Mouse (Mus musculus): Measurements from ENCODE around the gene Ceacam16.

Ceacam16 gene

DNA sequence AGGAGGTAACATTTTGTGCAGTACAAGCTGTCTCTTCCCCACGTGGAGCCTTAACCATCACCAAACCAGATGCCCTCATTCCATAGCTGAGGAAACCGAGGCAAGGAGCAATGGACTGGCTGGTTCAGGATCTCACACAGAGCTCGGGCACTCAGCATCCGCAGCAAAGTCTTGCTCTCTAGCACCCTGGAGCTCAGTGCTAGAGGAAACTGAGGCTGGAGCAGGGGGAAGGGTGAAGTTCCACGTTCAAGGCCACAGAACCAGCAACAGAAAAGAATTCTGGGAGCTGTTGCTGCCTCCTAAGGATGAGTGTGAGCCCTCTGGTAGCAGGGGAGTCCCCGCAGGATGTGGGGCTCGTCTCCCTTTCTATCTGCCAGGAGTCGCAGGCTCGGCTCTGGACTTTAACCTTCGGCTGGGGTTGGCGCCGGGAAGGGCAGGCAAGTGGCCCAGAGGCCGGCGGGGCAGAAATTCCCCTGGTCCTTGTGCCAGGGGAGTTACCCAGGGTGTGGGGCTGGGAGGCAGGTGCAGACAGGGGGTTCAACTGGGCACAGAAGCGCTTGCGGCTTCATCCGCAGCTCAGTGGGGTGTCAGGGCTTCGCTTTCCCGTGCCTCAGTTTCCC, 18.1 kb downstream of the Ceacam16 start:
- no peak for DNase-seq

- DNase-seq, result no peak
Measured at GRCm38 (mm10) chr7:19841686-19842413, 19.2 kb downstream of the Ceacam16 start.

- no peak for DNase-seq
Measured at GRCm38 (mm10) chr7:19840936-19841335, 20.2 kb downstream of the Ceacam16 start.

DNA sequence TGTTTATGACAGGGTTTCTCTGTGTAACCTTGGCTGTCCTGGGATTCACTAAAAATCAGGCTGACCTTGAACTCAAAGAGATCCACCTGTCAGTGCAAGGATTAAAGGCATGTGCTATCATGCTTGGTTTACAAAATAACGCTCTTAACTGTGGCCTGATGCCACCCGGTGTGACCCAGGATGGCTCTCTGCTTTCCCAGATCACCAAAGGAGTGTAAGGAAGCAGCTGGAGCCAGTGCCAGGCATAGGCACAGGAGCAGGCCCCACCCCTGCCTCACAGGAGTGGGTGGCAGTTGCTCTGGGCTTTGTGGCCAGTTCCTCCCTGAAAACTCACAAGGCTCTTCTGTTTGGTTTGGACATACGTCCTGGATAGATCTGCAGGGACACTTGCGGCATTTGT, 20.7 kb downstream of the Ceacam16 start:
- DNase-seq, result no peak

DNA sequence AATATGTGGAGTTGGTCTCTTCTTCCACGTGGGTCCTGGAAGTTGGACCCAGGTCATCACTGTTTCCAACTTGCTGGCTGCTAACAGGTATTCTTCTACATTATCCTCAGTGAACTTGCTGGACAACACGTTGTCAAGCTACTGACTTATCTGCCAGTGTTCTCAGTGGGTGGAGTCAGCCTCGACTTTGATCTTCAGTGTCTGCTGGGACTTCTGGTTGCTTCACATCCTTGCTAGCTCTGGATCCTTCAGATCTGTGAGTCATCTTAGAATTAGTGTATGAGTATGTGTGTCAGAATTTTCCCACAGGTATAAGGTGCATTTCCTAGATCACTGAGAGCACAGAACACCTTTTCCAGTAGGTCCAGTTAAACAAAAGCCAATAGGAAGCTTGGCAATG, 24.3 kb downstream of the Ceacam16 start:
- no peak for DNase-seq

DNA sequence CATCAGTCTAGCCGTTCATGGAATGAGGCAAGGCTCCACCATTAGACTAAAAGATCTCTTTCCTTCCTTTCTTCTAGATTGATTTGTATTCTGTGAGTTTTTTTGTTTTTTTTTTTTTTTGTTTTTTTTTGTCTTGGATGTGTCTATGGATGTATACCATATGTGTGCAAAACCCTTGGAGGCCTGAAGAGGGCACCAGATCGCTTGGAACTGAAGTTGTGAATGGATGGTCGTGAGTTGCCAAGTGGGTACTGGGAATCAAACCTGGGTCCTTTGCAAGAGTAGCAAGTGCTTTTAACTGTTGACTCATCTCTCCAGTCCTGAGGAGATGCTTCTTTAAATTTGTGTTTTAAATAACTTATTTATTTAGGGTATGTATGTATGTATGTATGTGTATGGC, 27.0 kb downstream of the Ceacam16 start:
- DNase-seq, result no peak

GRCm38 (mm10) chr7:19831837-19832236, 29.3 kb downstream of the Ceacam16 start:
- no peak for DNase-seq

DNA sequence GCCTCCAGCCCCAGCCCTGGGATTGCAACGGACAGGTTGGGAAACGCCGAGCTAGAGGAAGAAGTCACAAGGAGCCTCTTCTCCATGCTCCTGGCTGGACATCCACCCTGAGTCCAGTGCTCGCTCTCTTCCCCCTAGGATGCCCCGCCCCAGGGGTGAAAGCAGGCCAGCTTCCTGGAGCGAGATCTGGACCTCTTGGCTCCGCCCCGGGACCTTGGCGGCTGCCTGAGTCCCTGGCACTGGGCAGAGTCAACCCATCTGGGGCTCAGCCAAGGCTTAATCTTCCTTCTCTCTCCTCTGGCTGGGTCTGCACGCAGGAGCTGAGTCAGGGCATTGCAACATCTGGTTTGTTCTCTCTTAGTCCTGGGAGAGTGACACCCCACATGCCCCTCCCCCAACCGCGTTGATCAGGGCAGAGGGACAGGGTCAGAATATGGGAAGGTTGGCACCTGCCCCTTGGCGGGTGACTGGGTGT, 30.4 kb downstream of the Ceacam16 start:
- peak; percentile 41 to 44 for DNase-seq

- DNase-seq, result no peak
Measured at GRCm38 (mm10) chr7:19829694-19830093, 31.4 kb downstream of the Ceacam16 start.

DNA sequence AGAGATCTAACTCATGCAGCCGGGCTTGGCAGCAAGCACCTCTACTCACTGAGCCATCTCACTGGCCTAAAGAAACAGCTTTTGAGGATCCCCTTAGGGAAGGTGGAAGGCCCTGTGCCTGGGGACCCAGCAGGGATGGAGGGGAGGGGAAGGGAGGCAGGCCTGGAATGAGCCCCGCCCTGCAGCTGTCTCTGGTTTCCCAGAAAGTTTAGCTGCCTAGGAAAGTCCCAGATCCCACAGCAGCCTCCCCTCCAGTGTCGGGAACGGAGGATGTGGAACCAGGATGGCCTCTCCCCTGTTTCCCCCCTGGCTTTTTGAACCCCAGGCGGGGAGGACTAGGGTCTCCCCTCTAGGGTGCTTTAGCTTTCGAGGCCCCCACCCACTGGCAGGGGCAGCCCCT, 34.3 kb downstream of the Ceacam16 start:
- no peak for DNase-seq

DNA sequence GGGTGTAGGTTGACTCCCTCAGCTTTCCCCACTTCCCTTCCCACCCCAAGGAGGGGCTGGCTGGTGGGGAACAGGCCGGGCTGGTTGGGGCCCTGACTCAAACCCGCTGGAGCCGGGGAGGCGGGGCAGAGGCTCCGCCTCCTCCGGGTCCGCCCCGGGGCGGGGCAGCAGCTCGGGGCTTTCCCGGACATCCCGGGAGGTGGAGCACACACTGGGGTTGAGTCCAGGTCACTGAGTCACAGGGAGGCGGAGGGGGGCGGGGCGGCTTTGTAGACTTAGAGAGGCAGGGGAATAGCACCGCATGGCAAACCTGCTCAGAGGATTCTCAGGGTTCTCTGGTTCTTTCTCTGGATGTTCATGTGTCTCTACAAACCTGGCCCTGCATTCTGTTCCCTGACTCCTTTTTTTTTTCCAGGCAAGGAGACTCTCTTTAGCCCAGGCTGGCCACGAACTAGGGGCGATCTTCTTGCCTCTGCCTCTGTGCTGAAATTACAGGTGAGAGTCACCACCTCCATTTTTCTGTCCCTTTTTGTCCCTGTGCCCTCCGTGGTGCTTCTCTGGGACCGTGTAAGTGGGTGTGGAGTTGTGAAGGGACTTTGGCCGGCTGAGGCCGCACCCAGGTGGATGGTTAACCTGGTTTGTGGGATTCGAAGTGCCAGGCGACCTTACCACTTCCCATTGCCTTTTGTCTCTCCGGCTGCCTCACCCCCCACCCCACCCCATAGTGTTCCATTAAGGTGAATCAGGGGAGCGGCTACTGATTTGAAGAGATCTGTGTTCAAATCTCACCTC, 36.7 kb downstream of the Ceacam16 start:
- DNase-seq, result peak in 1 of 2 experiments; percentile 46

- no peak for DNase-seq
Measured at GRCm38 (mm10) chr7:19823256-19824181, 37.6 kb downstream of the Ceacam16 start.

DNA sequence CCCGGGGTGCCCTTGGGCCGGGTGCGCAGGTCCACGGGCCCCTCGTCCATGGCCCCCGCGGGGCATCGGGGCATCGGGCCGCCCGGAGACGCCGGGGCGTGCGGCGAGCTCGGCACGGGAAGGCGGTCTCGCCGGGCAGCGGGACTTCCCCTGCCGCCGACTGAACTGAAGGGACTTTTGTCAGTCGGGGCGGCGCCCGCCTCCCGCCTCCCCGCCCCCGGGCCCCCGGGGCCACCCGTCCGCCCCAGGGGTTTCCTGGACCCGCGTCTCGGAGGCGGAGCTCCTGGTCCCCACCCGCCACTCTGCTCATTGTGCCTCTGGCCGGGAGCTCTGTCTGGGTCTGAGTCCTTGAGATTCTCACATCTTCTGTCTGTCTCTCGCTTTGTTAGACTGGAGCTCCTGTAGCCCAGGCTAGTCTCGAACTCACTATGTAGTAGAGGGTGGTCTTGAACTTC, 38.5 kb downstream of the Ceacam16 start, which contains the start of gene Bcl3:
Gene Bcl3, minus strand, starts transcription at position 167 of the 455 bp plus-strand sequence.
- no peak for DNase-seq

GRCm38 (mm10) chr7:19822193-19822592, 38.9 kb downstream of the Ceacam16 start:
- DNase-seq, result no peak

DNA sequence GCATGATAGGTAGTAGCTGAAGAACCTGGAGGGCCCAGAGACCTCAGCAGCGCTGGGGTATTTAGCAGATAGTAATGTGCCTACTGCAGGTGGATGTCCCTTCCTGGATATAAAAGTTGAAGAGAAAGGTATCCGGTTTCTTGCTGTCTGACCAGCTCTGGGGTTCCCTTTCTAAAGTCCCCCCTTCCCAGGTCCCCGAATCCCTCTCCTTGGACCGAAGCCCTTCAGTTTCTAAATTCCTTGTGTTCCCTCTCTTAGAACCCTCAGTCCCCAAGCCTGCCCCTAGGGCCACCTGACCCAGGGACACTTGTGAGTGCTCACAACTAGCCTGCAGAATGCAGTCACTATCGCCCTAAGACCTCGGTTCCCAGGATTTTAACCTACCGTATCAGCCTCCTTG, 39.5 kb downstream of the Ceacam16 start:
- DNase-seq, result no peak

DNA sequence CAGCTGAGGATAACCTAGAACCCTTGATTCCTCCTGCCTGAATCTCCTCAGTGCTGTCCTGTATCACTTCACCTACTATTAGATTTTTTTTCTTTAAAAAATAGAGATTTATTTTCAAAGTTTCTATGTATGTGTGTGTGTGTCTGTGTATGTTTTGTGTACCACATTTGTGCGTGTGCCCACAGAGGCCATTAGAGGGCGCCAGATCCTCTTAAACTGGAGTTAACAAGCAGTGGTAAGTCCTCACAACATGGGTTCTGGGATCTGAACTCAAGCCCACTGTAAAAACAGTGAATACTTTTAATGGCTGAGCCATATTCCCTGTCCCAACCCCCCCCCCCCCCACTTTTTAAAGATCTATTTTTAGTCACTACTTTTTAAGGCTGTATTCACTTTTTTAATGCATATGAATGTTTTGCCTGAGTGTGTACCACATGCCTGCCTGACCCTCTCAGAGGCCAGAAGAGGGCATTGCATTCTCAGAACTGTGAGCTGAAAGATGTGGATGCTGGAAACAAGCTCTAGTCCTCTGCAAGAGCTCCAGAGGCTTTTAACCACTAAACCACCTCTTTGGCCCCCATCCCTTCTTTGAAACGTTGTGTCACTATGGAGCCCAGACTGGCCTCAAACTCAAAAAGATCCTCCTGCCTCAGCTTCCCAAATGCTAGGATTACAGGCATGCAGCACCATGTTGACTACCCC, 40.6 kb downstream of the Ceacam16 start:
- DNase-seq, result no peak

GRCm38 (mm10) chr7:19818875-19819274, 42.2 kb downstream of the Ceacam16 start:
- no peak for DNase-seq

DNA sequence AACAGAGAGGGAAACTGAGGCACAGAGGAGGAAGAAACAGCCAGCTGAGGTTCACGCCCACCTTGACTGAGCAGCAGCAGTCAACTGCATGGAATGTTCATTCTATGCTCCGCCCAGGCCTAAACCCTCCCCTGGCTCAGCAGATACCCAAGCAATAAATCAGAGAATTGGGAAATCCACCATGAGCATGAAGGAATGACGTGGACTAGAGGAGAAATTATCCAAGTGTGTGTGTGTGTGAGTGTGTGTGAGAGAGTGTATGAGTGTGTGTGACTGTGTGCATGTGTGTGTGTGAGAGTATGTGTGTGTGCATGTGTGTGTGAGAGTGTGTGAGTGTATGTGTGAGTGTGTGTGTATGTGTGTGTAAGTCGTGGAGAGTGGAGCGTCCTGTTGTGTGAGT, 42.7 kb downstream of the Ceacam16 start:
- no peak for DNase-seq

GRCm38 (mm10) chr7:19817382-19818105, 43.6 kb downstream of the Ceacam16 start:
- DNase-seq, result no peak

GRCm38 (mm10) chr7:19816224-19816771, 44.8 kb downstream of the Ceacam16 start:
- peak; percentile 49 to 69 for DNase-seq

Data from cerebellum, postnatal 14 days (tissue).